Mouse (Mus musculus): Measurements from ENCODE around the gene Ndufaf8. TPM values are rescaled to one million over a fixed set of nuclear protein-coding genes. Genes with fewer than 3 reads are reported as not detected.
A peak's percentile ranks its signal among the peaks of the same experiment; 100 is the strongest.

The Ndufaf8 gene
- polyA plus RNA-seq, 1 experiment from 2014 or later = 61.2 TPM

GRCm38 (mm10) chr11:120064006-120064667 is 34.6 kb upstream of the Ndufaf8 start:
- 89% methylated on average over 13 of the region's 13 CpGs for WGBS
- Histone ChIP-seq H3K4me2 (ENCODE audit: low read length) (no peak overlapping the region), H3K9me3 (ENCODE audit: control insufficient read depth, low read length) (no peaks in the 10 kb centered on the region), H3K27ac (replicated peaks; ENCODE audit: low read depth, low read length) (no peak overlapping the region), H3K9ac (replicated peaks; ENCODE audit: low read length) (no peak overlapping the region), H3K36me3 (ENCODE audit: control insufficient read depth, insufficient read depth, low read length) (peaks cover 59% of the 10 kb centered on the region), H3K27me3 (ENCODE audit: control insufficient read depth, insufficient read depth, low read length) (no peaks in the 10 kb centered on the region), H3K4me3 (replicated peaks; ENCODE audit: low read depth, low read length) (no peak overlapping the region), H3K4me1 (ENCODE audit: control insufficient read depth, insufficient read depth, low read length) (no peaks in the 10 kb centered on the region)
- DNase-seq (no peak), ATAC-seq (ENCODE audit: low FRiP score, low TSS enrichment) (no peak)

- DNase-seq (no peak), ATAC-seq (ENCODE audit: low FRiP score, low TSS enrichment) (no peak)
- Histone ChIP-seq H3K4me2 (ENCODE audit: low read length) (no peak overlapping the region), H3K27me3 (ENCODE audit: control insufficient read depth, insufficient read depth, low read length) (no peaks in the 10 kb centered on the region), H3K4me3 (replicated peaks; ENCODE audit: low read depth, low read length) (no peak overlapping the region), H3K36me3 (ENCODE audit: control insufficient read depth, insufficient read depth, low read length) (peaks cover 64% of the 10 kb centered on the region), H3K9ac (replicated peaks; ENCODE audit: low read length) (no peak overlapping the region), H3K9me3 (ENCODE audit: control insufficient read depth, low read length) (no peaks in the 10 kb centered on the region), H3K27ac (replicated peaks; ENCODE audit: low read depth, low read length) (no peak overlapping the region), H3K4me1 (ENCODE audit: control insufficient read depth, insufficient read depth, low read length) (no peaks in the 10 kb centered on the region)
- 87% methylated on average over 11 of the region's 11 CpGs for WGBS
Observed at GRCm38 (mm10) chr11:120064668-120065040, 34.1 kb upstream of the Ndufaf8 start.

GRCm38 (mm10) chr11:120065291-120065690 is 33.4 kb upstream of the Ndufaf8 start:
- Histone ChIP-seq H3K4me1 (ENCODE audit: control insufficient read depth, insufficient read depth, low read length) (no peaks in the 10 kb centered on the region), H3K27ac (replicated peaks; ENCODE audit: low read depth, low read length) (no peak overlapping the region), H3K4me2 (ENCODE audit: low read length) (no peak overlapping the region), H3K27me3 (ENCODE audit: control insufficient read depth, insufficient read depth, low read length) (no peaks in the 10 kb centered on the region), H3K36me3 (ENCODE audit: control insufficient read depth, insufficient read depth, low read length) (peaks cover 70% of the 10 kb centered on the region), H3K4me3 (replicated peaks; ENCODE audit: low read depth, low read length) (no peak overlapping the region), H3K9me3 (ENCODE audit: control insufficient read depth, low read length) (no peaks in the 10 kb centered on the region), H3K9ac (replicated peaks; ENCODE audit: low read length) (no peak overlapping the region)
- ATAC-seq (ENCODE audit: low FRiP score, low TSS enrichment) (no peak), DNase-seq (peak; percentile 73)
- WGBS = 30% methylated on average over 10 of the region's 10 CpGs

- ATAC-seq (ENCODE audit: low FRiP score, low TSS enrichment) = no peak
- H3K4me3 ChIP-seq (replicated peaks; ENCODE audit: low read depth, low read length) = no peak overlapping the region
Observed at GRCm38 (mm10) chr11:120067834-120068233, 30.9 kb upstream of the Ndufaf8 start.

GRCm38 (mm10) chr11:120069261-120069660 is 29.5 kb upstream of the Ndufaf8 start:
- no peaks in the 10 kb centered on the region for H3K27me3 ChIP-seq (ENCODE audit: control insufficient read depth, insufficient read depth, low read length)
- DNase-seq (no peak), ATAC-seq (ENCODE audit: low FRiP score, low TSS enrichment) (no peak)
- H3K9ac ChIP-seq (replicated peaks; ENCODE audit: low read length) = no peak overlapping the region
- no peaks in the 10 kb centered on the region for H3K9me3 ChIP-seq (ENCODE audit: control insufficient read depth, low read length)
- H3K27ac ChIP-seq (replicated peaks; ENCODE audit: low read depth, low read length) = no peak overlapping the region
- H3K4me2 ChIP-seq (ENCODE audit: low read length) = no peak overlapping the region
- peaks cover 99% of the 10 kb centered on the region for H3K36me3 ChIP-seq (ENCODE audit: control insufficient read depth, insufficient read depth, low read length)
- 59% methylated on average over 11 of the region's 11 CpGs for WGBS
- H3K4me3 ChIP-seq (replicated peaks; ENCODE audit: low read depth, low read length) = no peak overlapping the region
- H3K4me1 ChIP-seq (ENCODE audit: control insufficient read depth, insufficient read depth, low read length) = no peaks in the 10 kb centered on the region

More at GRCm38 (mm10) chr11:120067834-120068233, 30.9 kb upstream of the Ndufaf8 start:
- no peaks in the 10 kb centered on the region for H3K9me3 ChIP-seq (ENCODE audit: control insufficient read depth, low read length)
- H3K4me1 ChIP-seq (ENCODE audit: control insufficient read depth, insufficient read depth, low read length) = no peaks in the 10 kb centered on the region
- H3K9ac ChIP-seq (replicated peaks; ENCODE audit: low read length) = no peak overlapping the region
- no peak overlapping the region for H3K4me2 ChIP-seq (ENCODE audit: low read length)
- peaks cover 96% of the 10 kb centered on the region for H3K36me3 ChIP-seq (ENCODE audit: control insufficient read depth, insufficient read depth, low read length)
- no peak overlapping the region for H3K27ac ChIP-seq (replicated peaks; ENCODE audit: low read depth, low read length)
- peak; percentile 39 for DNase-seq
- 51% methylated on average over 17 of the region's 17 CpGs for WGBS
- H3K27me3 ChIP-seq (ENCODE audit: control insufficient read depth, insufficient read depth, low read length) = no peaks in the 10 kb centered on the region

GRCm38 (mm10) chr11:120070286-120070930 is 28.3 kb upstream of the Ndufaf8 start:
- Histone ChIP-seq H3K27me3 (ENCODE audit: control insufficient read depth, insufficient read depth, low read length) (no peaks in the 10 kb centered on the region), H3K4me1 (ENCODE audit: control insufficient read depth, insufficient read depth, low read length) (no peaks in the 10 kb centered on the region), H3K36me3 (ENCODE audit: control insufficient read depth, insufficient read depth, low read length) (peaks cover 99% of the 10 kb centered on the region), H3K4me2 (ENCODE audit: low read length) (no peak overlapping the region), H3K4me3 (replicated peaks; ENCODE audit: low read depth, low read length) (no peak overlapping the region), H3K9ac (replicated peaks; ENCODE audit: low read length) (no peak overlapping the region), H3K27ac (replicated peaks; ENCODE audit: low read depth, low read length) (no peak overlapping the region), H3K9me3 (ENCODE audit: control insufficient read depth, low read length) (no peaks in the 10 kb centered on the region)
- WGBS = 90% methylated on average over 27 of the region's 27 CpGs
- ATAC-seq (ENCODE audit: low FRiP score, low TSS enrichment) = no peak
- DNase-seq = no peak

GRCm38 (mm10) chr11:120071065-120071464 is 27.7 kb upstream of the Ndufaf8 start:
- WGBS = 32% methylated on average over 12 of the region's 12 CpGs
- H3K4me2 ChIP-seq (ENCODE audit: low read length) = no peak overlapping the region
- H3K4me1 ChIP-seq (ENCODE audit: control insufficient read depth, insufficient read depth, low read length) = no peaks in the 10 kb centered on the region
- H3K9me3 ChIP-seq (ENCODE audit: control insufficient read depth, low read length) = no peaks in the 10 kb centered on the region
- no peak for ATAC-seq (ENCODE audit: low FRiP score, low TSS enrichment)
- H3K4me3 ChIP-seq (replicated peaks; ENCODE audit: low read depth, low read length) = no peak overlapping the region
- no peak overlapping the region for H3K9ac ChIP-seq (replicated peaks; ENCODE audit: low read length)
- no peak for DNase-seq
- H3K27ac ChIP-seq (replicated peaks; ENCODE audit: low read depth, low read length) = no peak overlapping the region
- no peaks in the 10 kb centered on the region for H3K27me3 ChIP-seq (ENCODE audit: control insufficient read depth, insufficient read depth, low read length)
- H3K36me3 ChIP-seq (ENCODE audit: control insufficient read depth, insufficient read depth, low read length) = peaks cover 99% of the 10 kb centered on the region

- H3K36me3 ChIP-seq (ENCODE audit: control insufficient read depth, insufficient read depth, low read length) = peaks cover 100% of the 10 kb centered on the region
- H3K4me1 ChIP-seq (ENCODE audit: control insufficient read depth, insufficient read depth, low read length) = no peaks in the 10 kb centered on the region
- H3K27me3 ChIP-seq (ENCODE audit: control insufficient read depth, insufficient read depth, low read length) = no peaks in the 10 kb centered on the region
- no peak overlapping the region for H3K27ac ChIP-seq (replicated peaks; ENCODE audit: low read depth, low read length)
- DNase-seq (no peak), ATAC-seq (ENCODE audit: low FRiP score, low TSS enrichment) (no peak)
- WGBS = 87% methylated on average over 7 of the region's 7 CpGs
- no peak overlapping the region for H3K4me2 ChIP-seq (ENCODE audit: low read length)
- H3K9ac ChIP-seq (replicated peaks; ENCODE audit: low read length) = no peak overlapping the region
- no peak overlapping the region for H3K4me3 ChIP-seq (replicated peaks; ENCODE audit: low read depth, low read length)
- no peaks in the 10 kb centered on the region for H3K9me3 ChIP-seq (ENCODE audit: control insufficient read depth, low read length)
Observed at GRCm38 (mm10) chr11:120071731-120072320, 26.9 kb upstream of the Ndufaf8 start.
